Mouse (Mus musculus): ENCODE results near the gene Rai1.

Rai1 gene

GRCm38 (mm10) chr11:60164450-60164849 is 59.6 kb downstream of the Rai1 start:
- peak; percentile 49 to 55 for DNase-seq

DNA sequence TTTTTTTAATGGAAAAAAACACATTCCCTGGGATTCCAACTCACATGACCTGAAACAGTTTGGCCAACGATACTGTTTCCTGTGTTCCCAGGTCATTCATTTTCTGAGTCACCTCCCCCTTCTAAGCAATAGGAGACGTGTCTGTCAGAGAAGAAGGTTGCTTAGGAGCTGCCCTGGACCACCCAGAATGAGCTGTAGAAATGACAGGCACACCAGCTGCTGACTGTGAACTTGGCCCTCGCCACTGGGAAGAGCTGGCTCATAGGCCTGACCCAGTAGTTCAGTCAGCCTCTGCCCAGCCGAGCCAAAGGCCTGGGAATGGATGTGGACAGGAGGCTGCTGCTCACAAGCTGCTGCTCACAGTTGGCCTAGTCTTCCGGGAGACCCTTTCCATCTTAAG is 60.3 kb downstream of the Rai1 start:
- DNase-seq = peak; percentile 50 to 56

DNA sequence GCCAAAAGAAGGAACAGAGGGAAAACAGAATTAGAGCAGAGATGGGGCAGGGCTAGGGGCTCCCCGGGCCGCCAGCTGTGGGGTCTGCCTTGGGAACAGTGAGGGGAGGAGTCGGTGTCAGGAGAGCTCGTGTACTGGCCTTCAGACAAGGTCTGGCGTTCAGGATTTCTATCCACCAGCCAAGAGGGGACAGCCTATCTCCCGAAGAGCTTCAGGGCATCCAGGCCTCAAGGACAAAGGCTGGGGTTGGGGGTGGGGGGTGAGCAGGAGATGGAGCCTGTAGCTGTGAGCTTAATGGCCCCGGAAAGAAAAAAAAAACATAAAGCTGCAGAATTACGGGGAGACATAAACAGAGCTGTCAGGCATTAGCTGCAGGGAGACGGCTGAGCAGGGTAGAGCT is 64.0 kb downstream of the Rai1 start:
- no peak for DNase-seq

DNA sequence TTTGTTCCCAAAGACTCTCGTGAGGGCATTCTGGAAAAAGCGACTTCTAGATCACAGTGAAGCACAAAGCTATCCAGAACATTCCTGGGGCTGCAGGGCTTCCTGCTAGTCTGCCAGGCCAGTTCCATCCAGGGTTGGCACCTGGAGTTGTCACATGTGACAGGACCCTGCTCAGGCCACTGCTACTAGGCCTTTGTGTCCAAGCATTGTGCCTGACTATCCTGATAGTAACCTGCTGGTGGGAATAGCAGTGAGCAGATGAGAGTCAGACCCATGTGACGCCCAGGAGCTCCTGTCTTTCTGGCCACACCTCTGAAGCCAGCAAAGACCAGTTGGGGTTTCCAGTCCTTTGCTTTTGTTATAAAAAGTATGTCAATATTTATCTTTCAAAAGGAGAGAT is 67.3 kb downstream of the Rai1 start:
- DNase-seq = no peak

DNA sequence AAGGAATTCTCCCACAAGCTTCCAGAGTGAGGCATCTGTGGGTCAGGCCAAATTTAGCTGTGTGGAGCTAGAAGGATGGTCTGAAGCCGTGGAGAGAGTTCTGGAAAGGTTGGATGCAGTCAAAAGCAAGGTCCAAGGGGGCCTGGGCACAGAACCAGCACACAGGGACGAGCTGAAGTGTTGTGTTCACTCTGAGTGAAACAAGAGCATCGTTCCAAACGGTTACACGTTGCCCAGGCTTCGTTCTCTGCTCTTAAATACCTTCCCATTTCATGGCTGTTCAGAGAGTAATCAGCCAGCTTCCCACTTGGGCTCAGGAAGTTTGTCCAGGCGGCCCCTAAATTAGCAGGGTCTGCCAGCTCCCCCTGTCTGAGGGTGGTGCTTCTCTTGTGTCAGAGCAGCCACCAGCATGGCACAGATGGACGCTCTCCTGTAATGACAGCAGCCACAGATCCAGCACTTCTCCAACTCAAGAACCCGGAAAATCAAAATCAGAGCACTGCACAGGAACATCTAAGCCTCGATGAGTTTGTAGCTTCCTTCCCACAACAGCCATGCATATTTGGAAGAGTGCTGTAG is 68.9 kb downstream of the Rai1 start:
- peak; percentile 61 to 63 for DNase-seq

GRCm38 (mm10) chr11:60175371-60176181 is 70.8 kb downstream of the Rai1 start:
- peak; percentile 83 to 86 for DNase-seq

DNA sequence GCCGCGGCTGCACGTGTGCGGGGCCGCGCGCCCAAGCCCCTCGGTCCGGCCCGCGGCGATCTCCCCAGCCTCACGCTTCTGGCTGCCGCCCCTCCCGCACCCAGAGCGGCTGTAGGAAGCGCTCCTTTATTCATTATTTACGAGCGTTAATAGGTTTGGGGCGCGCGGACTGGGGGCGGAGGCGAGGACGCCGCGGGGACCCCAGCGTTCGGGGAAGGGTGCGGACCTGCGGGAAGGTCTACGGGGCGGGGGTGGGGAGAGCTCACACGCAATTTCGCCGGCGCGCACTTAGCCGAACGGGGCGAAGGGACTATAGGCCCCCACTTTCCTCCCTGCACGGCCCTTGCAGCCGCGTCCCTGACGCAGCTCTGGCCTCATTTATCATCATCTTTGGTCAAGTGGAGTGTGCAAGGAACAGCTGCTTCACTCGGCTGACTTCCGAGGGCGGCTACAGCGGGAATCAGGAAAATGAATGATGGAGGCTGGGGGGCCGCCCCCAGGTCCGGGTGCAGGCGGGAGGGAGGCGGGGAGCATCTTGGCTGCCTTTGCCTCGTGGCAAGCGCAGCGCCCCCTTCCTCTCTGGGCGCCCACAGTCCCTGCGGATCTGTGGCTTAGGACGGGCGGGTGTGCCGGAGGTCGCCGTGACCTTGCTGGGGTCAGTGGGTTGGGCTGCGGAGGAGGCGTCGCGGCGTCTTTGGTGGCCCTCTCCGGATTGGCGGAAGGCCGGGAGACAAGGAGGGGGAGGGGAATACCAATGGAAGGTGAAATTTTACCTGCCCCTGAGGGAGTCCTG is 71.6 kb downstream of the Rai1 start:
- DNase-seq = peak; percentile 87

GRCm38 (mm10) chr11:60176975-60177657 is 72.3 kb downstream of the Rai1 start:
- DNase-seq = peak; percentile 73

GRCm38 (mm10) chr11:60178005-60178404 is 73.2 kb downstream of the Rai1 start:
- DNase-seq = peak; percentile 37 to 45

DNA sequence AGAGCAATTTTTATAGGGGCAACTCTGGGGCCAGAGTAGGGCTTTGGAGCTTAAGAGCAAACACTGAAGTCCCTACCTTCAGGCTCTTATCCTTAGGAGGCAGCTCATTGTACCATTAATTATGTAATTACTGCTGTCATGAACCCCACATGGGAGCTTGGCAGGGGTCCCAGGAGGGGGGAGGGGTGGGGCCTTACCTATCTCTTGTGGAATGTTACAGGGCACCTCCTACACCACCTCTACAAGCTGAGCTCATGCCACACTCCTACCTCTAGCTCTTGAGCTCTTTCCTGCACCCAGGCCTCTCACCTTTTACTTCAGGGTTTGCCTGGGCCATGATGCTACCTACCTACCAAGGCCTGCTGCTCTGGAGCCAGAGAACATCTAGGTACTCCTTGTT is 73.7 kb downstream of the Rai1 start:
- peak; percentile 54 to 72 for DNase-seq

DNA sequence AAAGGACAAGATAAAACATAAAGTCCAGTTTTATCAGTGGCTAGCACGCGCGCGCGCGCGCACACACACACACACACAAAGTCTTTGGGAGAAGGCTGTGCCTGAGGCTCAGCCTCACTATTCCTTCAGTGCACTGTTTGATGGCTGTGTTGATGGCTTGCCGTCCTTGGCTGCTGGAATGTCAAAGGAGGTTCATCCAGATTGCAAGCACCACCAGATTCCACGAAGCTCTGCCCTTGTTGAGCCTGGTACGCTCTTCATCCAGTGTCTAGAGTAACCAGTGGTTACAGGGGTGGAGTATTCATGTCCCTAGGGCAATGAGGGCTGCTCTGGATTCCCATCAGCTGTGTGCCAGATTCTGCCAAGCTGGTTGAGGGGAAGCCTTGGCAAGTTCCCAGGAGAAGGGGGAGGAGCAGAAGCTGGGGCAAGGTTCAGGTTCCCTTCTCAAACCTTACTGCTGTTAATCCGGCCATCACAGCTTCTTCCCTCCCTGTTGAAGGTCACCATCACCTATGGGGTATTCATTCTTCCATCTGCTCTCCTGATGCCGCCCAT is 77.4 kb downstream of the Rai1 start:
- DNase-seq = peak in 1 of 2 experiments; percentile 68

DNA sequence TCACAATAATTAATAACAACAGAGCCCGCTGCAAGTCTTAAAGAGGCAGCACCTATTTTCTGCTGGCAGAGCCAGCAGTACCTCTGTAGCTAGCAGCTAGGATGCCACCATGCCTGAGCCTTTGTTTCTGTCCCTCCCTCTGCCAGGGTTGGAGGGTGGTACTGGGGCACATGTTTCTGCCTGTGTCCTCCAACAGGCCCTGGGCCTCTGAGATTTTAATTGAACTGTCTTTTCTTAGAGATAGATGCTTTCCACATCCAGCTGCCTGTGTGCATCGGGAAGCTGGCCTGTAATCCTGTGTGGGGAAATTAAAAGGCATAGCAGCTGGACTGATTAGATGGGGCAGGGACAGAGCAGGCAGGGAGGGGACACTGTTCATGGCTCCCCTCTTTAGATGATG is 77.9 kb downstream of the Rai1 start:
- DNase-seq = no peak

DNA sequence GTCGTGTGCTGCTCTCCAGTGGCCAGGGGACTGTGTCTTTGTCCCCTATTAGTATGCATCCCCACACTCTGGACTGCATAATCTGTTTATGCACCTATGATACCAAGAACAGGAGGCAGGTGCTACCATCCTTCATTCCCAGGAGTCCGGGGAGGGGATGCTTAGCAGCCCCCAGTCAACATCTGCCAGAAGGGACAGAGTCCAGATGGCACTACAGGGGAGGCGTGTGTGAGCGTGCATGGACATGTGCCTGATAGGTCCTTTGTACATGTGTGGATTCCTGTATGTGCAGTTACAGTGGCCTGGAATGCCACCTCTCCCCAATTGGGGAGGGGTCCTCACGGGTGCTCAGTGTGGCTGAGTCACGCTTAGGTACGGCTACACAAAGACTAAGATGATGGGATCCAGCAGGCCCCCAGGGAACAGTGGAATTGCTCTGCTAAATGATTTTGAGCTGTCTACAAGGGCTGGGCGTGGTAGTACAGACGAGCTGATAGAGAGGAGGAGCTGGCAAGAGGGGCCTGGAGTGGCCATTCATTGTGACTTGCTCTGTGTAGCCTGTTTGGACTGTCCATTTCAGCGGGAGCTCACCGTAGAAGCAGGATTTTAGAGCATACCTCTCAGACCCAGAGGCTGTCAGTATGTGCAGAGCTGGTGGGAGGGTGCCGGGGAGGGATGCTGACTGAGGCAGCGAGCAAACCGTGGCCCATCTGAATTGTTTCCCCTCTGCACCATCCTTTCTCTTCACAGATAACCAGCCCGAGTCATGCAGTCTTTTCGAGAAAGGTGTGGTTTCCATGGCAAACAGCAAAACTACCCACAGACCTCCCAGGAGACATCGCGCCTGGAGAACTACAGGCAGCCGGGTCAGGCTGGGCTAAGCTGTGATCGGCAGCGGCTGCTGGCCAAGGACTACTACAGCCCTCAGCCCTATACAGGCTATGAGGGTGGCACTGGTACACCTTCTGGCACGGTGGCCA is 79.8 kb downstream of the Rai1 start:
- DNase-seq = peak in 1 of 2 experiments; percentile 51

DNA sequence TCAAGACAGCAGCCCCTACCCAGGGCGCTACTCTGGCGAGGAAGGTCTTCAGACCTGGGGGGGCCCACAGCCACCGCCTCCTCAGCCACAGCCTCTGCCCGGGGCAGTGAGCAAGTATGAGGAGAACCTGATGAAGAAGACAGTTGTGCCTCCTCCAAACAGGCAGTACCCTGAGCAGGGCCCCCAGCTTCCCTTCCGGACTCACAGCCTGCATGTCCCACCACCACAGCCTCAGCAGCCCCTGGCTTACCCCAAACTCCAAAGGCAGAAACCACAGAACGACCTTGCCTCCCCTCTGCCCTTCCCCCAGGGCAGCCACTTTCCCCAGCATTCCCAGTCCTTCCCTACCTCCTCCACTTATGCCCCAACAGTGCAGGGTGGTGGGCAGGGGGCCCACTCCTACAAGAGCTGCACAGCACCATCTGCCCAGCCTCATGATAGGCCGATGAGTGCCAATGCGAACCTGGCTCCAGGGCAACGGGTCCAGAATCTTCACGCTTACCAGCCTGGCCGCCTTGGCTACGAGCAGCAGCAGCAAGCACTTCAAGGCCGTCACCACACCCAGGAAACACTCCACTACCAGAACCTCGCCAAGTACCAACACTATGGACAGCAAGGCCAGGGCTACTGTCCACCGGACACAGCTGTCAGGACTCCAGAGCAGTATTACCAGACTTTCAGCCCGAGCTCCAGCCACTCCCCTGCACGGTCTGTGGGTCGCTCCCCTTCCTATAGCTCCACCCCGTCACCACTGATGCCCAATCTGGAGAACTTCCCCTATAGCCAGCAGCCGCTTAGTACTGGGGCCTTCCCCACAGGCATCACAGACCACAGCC is 80.8 kb downstream of the Rai1 start:
- peak; percentile 85 to 89 for DNase-seq

GRCm38 (mm10) chr11:60187070-60187469 is 82.3 kb downstream of the Rai1 start:
- peak; percentile 62 to 68 for DNase-seq

DNA sequence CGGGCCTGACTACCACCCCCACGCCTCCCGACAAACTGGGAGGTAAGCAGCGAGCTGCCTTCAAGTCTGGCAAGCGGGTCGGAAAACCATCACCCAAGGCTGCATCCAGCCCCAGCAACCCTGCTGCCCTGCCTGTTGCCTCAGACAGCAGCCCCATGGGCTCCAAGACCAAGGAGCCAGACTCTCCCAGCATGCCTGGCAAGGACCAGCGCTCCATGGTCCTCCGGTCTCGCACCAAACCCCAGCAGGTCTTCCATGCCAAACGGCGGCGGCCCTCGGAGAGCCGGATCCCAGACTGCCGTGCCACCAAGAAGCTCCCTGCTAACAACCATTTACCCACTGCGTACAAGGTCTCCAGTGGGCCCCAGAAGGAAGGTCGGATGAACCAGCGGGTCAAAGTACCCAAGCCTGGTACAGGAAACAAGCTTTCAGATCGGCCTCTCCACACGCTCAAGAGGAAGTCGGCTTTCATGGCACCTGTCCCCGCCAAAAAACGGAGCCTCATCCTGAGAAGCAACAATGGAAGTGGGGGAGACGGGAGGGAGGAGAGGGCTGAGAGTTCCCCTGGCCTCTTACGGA is 83.6 kb downstream of the Rai1 start:
- peak in 1 of 2 experiments; percentile 48 for DNase-seq

DNA sequence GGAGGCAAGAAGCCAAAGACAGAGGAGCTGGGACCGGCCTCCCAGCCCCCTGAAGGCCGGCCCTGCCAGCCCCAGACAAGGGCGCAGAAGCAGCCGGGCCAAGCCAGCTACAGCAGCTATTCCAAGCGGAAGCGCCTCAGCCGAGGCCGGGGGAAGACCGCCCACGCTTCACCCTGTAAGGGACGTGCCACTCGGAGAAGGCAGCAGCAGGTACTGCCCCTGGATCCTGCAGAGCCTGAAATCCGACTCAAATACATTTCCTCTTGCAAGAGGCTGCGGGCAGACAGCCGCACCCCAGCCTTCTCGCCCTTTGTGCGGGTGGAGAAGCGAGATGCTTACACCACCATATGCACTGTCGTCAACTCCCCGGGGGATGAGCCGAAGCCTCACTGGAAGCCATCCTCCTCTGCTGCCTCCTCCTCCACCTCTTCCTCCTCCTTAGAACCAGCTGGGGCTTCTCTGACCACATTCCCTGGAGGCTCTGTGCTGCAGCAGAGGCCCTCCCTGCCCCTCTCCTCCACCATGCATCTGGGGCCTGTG is 84.8 kb downstream of the Rai1 start:
- peak in 1 of 2 experiments; percentile 55 for DNase-seq

DNA sequence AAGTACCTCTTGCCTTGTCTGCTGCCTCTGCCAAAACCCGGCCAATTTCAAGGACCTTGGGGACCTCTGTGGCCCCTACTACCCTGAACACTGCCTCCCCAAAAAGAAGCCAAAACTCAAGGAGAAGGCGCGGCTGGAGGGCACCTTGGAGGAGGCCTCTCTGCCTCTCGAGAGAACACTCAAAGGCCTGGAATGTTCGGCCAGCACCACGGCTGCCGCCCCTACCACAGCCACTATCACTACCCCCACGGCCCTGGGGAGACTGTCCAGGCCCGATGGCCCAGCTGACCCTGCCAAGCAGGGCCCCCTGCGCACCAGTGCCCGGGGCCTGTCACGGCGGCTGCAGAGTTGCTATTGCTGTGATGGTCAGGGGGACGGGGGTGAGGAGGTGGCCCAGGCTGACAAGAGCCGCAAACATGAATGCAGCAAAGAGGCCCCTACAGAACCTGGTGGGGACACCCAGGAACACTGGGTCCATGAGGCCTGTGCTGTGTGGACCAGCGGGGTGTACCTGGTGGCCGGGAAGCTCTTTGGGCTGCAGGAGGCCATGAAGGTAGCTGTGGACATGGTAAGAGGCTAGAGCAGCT is 85.3 kb downstream of the Rai1 start:
- no peak for DNase-seq

- DNase-seq = no peak
Observed at GRCm38 (mm10) chr11:60192534-60192933, 87.7 kb downstream of the Rai1 start.
